Mouse (Mus musculus) embryonic facial prominence, embryonic 15.5 days (tissue): Measurements from ENCODE around the gene Clpb. TPM values are rescaled to one million over a fixed set of nuclear protein-coding genes. Genes with fewer than 3 reads are reported as not detected.

Experiments
- ATAC-seq: fragments of 200-750 bp; cut with Nextera tagmentation; 2 replicates; pipeline ENCODE4 v1.8.0; 2017; ENCODE audit warnings: low read depth, moderate TSS enrichment; ENCODE audit not compliant: insufficient number of reproducible peaks, low FRiP score, low TSS enrichment
- H3K27ac ChIP-seq: fragments of 300-500 bp; sonication (generic); replicated peaks from 2 replicates; pipeline ENCODE4 v1.5.1; 2015; ENCODE audit warnings: mild to moderate bottlenecking, inconsistent platforms
- H3K27me3 ChIP-seq: fragments of 300-500 bp; sonication (generic); 2 replicates; pipeline ENCODE4 v1.6.1; 2015; ENCODE audit warnings: inconsistent platforms
- H3K36me3 ChIP-seq: fragments of 300-500 bp; sonication (generic); 2 replicates; pipeline ENCODE4 v1.6.1; 2015; ENCODE audit warnings: mild to moderate bottlenecking, inconsistent platforms
- H3K4me1 ChIP-seq: fragments of 300-500 bp; sonication (generic); 2 replicates; pipeline ENCODE4 v1.6.1; 2015; ENCODE audit warnings: inconsistent platforms
- H3K4me2 ChIP-seq: fragments of 300-500 bp; sonication (generic); replicated peaks from 2 replicates; pipeline ENCODE4 v1.6.1; 2015; ENCODE audit warnings: mild to moderate bottlenecking, inconsistent platforms
- H3K4me3 ChIP-seq: fragments of 300-500 bp; sonication (generic); replicated peaks from 2 replicates; pipeline ENCODE4 v1.5.1; 2015; ENCODE audit warnings: mild to moderate bottlenecking, inconsistent platforms
- H3K9ac ChIP-seq: fragments of 300-500 bp; sonication (generic); 2 replicates; pipeline ENCODE4 v1.6.1; 2015; ENCODE audit warnings: inconsistent platforms
- H3K9me3 ChIP-seq: fragments of 300-500 bp; sonication (generic); replicated peaks from 2 replicates; pipeline ENCODE4 v1.6.1; 2016; ENCODE audit warnings: inconsistent platforms
- WGBS: fragments of 180-500 bp; shearing (Covaris S2); methylation state at CpG from one replicate; pipeline ENCODE4 v1.1.7; 2015; 5-methylcytosine and 5-hydroxymethylcytosine counted together
- polyA plus RNA-seq: library from polyadenylated mRNA; unstranded; fragments of >200 nt; fragmentation: Nextera tagmentation; extraction: Ambion mirVana; gene quantifications from 2 replicates; pipeline ENCODE4 v1.2.1, GENCODE M21; 2015

The Clpb gene
- polyA plus RNA-seq, 1 experiment from 2014 or later = 45.1 TPM

GRCm38 (mm10) chr7:101837154-101837605 is 173.7 kb downstream of the Clpb start:
- ATAC-seq = no peak
- 0% methylated on average over 20 of the region's 20 CpGs for WGBS
- H3K4me1 ChIP-seq = peaks cover 44% of the 10 kb centered on the region
- H3K27ac ChIP-seq = peak overlapping the region; percentile 95
- peaks cover 15% of the 10 kb centered on the region for H3K36me3 ChIP-seq
- peak overlapping the region; percentile 71 for H3K4me3 ChIP-seq
- H3K9ac ChIP-seq = peak overlapping the region; percentile 88
- H3K27me3 ChIP-seq = no peaks in the 10 kb centered on the region
- no peaks in the 10 kb centered on the region for H3K9me3 ChIP-seq
- peak overlapping the region; percentile 80 for H3K4me2 ChIP-seq

DNA sequence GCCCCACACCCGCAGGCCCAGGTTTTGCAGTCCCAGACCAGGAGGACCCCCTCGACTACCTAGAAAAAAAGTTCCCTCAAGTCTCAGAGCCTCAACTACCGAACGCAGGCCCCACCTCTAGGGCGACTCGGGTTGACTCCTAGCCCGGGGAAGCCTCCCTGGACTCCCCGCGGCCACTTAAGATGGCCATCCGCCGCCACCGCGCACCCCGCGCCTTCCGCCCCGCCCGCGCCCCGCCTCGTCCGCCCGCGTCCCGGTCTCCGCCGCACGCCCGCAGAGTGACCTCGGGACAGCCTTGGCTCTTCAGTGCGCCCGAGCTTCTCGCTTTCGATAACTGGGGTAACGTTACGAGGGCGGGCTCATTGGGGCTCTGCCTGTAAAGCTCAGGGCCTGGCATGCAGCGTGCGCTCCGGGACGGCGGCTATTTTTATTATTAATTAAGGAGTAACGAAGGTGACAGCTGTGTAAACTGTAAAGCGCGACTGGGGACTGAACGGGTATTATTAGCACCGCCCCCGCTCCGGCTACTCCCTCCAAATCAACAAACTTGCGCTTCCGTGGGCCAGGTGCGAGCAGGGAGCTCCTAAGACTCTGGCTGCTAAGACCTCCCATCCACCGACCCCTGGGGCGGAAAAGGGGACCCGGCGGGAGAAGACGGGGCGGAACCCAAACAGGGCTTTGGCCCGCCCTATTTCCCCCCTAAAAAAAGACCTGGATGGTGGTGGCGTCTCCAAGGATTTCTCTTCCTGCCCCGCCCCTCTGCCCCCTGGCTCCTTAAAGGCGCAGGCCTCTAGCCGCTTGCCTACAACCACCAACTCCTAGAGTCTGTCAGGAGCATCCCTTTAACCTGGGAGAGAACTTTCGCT is 174.4 kb downstream of the Clpb start, which contains the start of gene Inppl1:
TSS of gene Inppl1 (minus strand) at position 624 of the 866 bp plus-strand sequence.
- peak within 1 kb of the TSS; percentile 80 for H3K4me2 ChIP-seq
- peak within 1 kb of the TSS; percentile 88 for H3K9ac ChIP-seq
- peak within 1 kb of the TSS; percentile 95 for H3K27ac ChIP-seq
- no peaks in the 10 kb centered on the region for H3K9me3 ChIP-seq
- H3K4me1 ChIP-seq = peaks cover 44% of the 10 kb centered on the region
- ATAC-seq = peak; percentile 78
- H3K4me3 ChIP-seq = peak within 1 kb of the TSS; percentile 71
- WGBS = under 1% methylated on average over 64 of the region's 64 CpGs
- no peaks in the 10 kb centered on the region for H3K27me3 ChIP-seq
- H3K36me3 ChIP-seq = peaks cover 8% of the 10 kb centered on the region

DNA sequence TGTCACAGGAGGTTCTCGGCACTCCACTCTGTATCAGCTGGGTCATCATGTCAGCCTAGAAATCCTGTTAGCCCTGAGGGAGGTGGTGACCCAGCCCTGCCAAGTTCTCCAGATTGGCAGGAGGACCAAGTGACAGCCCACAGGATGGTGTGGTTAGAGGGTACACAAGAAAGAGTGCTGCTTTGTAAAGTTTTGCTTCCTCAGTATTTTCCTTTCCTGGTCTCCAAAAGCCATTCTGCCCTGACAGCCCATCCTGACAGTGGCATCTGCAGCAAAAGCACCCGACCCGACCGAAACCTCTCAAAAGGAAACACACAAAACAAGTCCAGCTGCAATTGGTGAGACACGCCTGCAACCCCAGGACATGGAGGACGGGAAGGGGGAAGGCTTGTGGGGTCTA is 180.8 kb downstream of the Clpb start:
- Histone ChIP-seq H3K9me3 (no peaks in the 10 kb centered on the region), H3K27ac (no peak overlapping the region), H3K27me3 (no peaks in the 10 kb centered on the region), H3K36me3 (no peaks in the 10 kb centered on the region), H3K4me1 (peaks cover under 1% of the 10 kb centered on the region; the same call in 1 of the 2 replicates), H3K4me2 (no peak overlapping the region), H3K9ac (no peak overlapping the region), H3K4me3 (no peak overlapping the region)
- ATAC-seq = no peak
- WGBS = 57% methylated on average over 6 of the region's 6 CpGs

Other genes with a start within 250 kb of the Clpb start
- gene Pde2a, start 241.9 kb upstream of the Clpb start, polyA plus RNA-seq = 10.0 and 12.5 TPM in 2 replicates
- not detected in 2 replicates for gene Art2b, start 78.0 kb upstream of the Clpb start, polyA plus RNA-seq
- 0.34 and 0.45 TPM in 2 replicates for gene Phox2a, start 154.7 kb downstream of the Clpb start, polyA plus RNA-seq
- gene Inppl1, start 174.6 kb downstream of the Clpb start, polyA plus RNA-seq = 48.0 and 57.4 TPM in 2 replicates
- 3.5 and 4.2 TPM in 2 replicates for gene Folr2, start 193.6 kb downstream of the Clpb start, polyA plus RNA-seq
- gene Anapc15, start 200.1 kb downstream of the Clpb start, polyA plus RNA-seq = 56.6 and 61.0 TPM in 2 replicates
- 0.35 and 0.81 TPM in 2 replicates for gene Folr1, start 207.2 kb downstream of the Clpb start, polyA plus RNA-seq
- gene Lamtor1, start 242.3 kb downstream of the Clpb start, polyA plus RNA-seq = 164 and 166 TPM in 2 replicates
- gene Tomt, start 242.7 kb downstream of the Clpb start, polyA plus RNA-seq = 0.29 and 0.45 TPM in 2 replicates